Mouse (Mus musculus) ES-CJ7 (cell line): ENCODE results near the gene Srrm4.

Source experiments
- DNase-seq: peaks from one replicate; pipeline ENCODE4 v3.0.0; 2011; ENCODE audit warnings: low read depth, low spot score

Gene Srrm4

GRCm38 (mm10) chr5:116553868-116554267 lies 37.7 kb downstream of the Srrm4 start:
- peak; percentile 13 for DNase-seq

DNA sequence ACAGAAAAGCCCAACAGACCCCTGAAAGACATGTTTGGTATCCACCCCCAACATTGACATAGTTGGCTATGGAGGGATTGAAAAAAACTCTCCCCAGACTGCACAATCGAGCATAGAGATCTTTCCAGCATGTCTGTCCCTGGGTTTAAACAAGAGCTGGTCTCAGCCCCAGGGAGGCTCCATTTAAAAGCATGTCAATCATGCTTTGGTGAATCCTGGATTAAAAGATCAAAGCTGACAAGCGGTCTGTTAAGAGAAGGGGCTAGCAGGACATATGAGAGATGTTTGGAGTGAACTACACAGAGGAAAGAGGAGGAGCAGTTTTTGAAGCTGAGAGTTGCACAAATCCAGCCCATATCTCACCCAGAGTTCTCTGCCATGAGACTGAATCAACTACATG lies 38.5 kb downstream of the Srrm4 start:
- DNase-seq, result no peak

DNA sequence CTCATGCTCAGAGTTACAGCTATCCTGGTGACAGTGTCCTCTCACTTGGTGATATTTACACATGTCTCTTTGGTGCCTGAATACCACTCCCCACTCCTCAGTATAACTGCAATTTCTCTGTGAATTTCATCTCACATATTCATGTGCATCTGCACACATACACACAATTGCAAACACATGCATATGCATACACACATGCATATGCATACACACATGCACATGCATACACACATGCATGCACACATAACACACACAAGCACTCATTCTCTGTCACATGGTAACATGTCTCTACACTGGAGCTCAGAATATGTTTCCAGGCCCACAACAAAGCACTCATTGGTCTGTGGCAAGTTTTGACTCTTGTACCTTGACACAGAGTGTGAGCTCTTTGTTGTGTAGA lies 39.0 kb downstream of the Srrm4 start:
- no peak for DNase-seq

- peak; percentile 26 for DNase-seq
Observed at GRCm38 (mm10) chr5:116545746-116546145, 45.9 kb downstream of the Srrm4 start.

DNA sequence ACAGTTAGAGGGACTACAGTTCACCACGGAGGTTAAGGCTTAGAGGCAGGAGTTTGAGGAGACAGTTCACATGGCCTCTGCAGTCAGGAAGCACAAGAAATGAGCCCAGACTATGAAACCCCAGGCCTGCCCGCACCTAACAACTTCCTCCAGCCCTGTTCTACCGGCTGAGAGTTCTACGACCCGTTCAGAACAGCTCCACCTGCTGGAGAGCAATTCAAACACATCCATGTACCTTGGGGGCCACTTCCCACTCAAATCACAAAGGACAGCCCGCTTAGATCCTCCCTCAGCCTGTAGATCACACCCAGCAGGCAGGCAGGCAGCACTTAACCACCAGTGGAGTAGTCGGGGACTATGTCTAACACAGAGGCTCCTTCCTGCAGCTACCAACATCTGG lies 49.3 kb downstream of the Srrm4 start:
- peak; percentile 92 for DNase-seq

GRCm38 (mm10) chr5:116541128-116541527 lies 50.5 kb downstream of the Srrm4 start:
- peak; percentile 42 for DNase-seq

GRCm38 (mm10) chr5:116539360-116539759 lies 52.3 kb downstream of the Srrm4 start:
- DNase-seq, result no peak

DNA sequence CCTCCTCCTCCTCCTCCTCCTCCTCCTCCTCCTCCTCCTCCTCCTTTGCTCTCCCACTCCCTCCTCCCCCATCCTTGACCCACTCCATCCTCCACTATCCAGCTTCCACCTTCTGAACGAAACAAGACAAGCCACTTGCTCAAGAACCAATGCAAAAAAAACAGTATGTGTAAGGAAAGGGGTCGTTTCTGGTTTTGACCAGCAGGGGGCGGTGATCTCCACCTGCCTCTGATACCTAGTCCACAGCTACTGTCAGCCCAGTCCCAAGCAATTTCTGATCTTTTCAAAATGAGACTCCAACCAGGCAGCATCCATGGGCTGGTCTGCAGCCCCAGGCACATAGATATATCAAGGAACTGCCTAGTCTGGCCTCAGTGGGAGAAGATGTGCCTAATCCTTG lies 53.1 kb downstream of the Srrm4 start:
- peak; percentile 72 for DNase-seq

DNA sequence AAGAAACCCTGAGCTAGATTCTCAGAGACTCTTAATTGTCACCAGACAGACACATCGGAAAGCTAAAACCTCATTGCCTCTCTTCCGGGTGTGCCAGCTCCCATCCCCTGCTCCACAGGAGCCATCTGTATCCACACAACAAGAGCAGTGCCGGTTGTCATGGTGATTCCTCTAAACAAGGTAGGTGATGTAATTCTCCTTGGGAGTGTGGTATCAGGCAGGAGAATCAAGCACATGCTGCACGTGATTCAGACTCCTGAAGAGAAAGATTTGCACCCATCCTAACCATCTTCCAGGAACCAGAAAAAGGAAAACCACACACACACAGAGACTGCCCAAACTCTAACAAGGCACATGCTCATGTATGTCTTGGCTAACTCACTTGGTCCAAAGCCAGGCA lies 65.3 kb downstream of the Srrm4 start:
- DNase-seq, result peak; percentile 38

DNA sequence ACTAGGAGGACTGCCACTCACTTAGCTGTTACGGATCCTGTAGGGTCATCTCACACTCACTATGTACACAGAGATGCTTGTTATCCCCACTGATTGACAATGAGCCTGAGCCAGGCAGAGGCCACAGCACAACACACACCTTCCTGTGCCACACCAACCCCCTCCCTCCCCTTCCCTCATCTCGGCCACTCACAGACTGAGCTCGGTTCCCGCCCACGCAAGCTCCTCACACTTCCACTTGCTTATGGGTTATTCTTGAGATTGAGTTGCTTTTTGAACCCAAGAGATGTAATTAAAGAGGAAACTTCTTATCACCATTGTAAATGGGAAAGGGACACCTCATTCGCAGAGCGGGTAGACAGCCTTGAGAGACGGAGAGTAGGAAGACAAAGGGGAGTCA lies 66.3 kb downstream of the Srrm4 start:
- no peak for DNase-seq

DNA sequence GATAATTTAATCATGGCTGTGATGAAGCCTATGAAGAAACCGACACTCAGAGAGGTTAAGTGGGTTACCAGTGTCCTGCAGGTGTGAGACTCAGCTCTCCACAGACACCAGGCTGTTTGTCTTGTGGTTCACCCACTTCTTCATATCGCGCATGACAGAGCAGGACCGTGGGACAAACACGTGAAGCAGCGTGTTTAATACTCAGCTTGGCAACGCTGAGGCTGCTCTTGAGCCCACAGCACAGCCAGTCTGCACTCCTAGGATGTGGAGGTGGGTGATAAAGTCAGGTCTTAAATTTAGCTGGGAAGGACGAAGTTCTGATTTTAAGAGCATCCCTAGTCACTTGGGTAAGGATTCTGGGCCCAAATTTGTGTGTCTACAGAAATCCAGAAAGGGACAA lies 68.1 kb downstream of the Srrm4 start:
- no peak for DNase-seq

- no peak for DNase-seq
Observed at GRCm38 (mm10) chr5:116523079-116523478, 68.5 kb downstream of the Srrm4 start.

DNA sequence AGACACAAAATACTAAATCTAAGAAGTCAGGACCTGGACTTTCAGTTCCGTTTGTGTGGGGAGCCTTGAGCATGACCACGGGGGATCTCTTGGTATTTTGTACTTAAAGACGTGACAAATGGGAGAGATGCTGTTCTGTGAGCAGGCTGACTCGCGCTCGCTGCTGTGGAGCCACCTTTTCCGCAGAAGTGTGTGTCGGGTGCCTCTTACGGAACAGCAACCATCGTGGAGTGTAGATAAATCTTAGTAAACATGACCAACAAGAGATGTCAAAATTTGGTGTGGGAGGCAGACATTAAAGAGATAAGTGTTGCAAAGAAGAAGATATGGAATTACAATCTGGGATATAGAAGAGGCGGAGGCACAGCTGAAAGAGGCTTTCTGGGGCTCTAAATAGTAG lies 69.3 kb downstream of the Srrm4 start:
- no peak for DNase-seq

- peak; percentile 40 for DNase-seq
Observed at GRCm38 (mm10) chr5:116518047-116518446, 73.6 kb downstream of the Srrm4 start.

- DNase-seq, result no peak
Observed at GRCm38 (mm10) chr5:116512135-116512534, 79.5 kb downstream of the Srrm4 start.

- no peak for DNase-seq
Observed at GRCm38 (mm10) chr5:116510229-116510628, 81.4 kb downstream of the Srrm4 start.

DNA sequence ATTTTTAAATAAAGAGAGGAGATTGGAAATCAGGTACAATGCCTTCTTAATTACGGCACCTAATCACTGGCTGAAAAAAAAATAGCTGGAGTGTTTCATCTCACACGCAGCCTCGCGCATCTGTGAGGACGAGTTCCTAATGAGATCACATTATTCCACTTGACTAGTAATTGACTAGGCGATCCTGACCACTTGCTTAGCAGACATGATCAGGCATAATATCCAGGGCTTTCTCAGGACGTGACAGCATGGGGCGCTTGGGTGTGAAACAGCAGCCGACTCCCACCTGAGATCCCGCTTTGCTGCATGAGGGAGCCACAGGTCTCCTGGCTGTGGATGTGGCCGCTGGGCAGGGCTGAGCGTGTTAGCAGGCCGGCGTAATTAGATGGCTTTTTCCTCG lies 90.3 kb downstream of the Srrm4 start:
- no peak for DNase-seq

DNA sequence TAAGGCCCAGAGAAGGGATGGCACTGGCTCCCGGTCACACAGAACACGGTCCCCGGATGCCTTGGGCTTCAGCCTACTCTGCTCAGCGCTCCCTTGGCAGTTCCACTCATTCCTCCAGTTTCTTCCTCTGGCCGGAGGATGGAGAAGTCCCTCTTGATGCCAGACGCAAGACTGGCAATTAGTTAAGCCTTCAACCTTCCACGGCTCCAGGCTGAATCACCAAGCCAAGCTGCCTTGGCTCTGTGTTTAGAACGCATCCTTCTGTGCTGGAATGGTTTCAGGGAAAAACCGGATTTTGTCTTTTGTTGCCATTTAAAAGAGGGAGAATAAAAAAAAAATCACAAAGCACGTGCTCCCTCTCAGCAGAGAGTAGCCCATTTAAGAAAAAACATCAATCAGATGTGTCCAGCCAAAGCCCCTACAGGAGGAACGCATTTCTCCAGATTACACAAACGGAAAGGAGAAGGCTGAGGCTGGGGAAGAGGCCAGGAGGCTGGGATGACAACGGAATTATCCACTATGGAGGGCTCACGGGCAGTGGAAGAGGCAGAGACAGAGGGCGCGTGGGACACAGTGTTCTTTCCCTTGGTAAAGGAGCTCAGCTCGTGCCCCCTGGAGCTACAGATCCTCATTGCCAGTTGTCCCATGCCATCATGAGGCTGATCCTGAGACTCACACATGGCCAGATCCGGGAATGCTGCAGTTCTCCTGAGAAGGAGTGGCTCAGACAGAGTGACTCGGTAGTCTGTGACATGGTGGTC lies 92.6 kb downstream of the Srrm4 start:
- no peak for DNase-seq

- no peak for DNase-seq
Observed at GRCm38 (mm10) chr5:116497866-116498265, 93.8 kb downstream of the Srrm4 start.

DNA sequence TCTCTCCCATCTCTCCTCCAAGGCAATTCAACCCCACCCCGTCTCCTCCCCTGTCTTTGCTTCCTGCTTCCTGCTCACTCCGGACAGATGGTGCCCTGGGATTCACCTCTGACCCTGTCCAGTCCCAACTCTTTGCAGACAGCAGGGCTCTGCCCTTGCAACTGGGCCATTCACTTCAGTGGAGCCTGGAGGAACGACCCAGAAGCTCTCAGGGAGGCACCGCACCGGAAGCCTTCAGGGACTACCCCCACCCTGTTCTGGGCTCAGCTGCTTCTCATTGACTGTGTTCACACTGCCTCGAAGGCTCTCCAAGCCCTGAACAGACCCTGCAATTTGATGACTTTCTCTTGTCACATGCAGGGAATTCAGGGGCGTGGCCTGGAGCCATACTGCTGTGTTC lies 94.4 kb downstream of the Srrm4 start:
- DNase-seq, result peak; percentile 81

DNA sequence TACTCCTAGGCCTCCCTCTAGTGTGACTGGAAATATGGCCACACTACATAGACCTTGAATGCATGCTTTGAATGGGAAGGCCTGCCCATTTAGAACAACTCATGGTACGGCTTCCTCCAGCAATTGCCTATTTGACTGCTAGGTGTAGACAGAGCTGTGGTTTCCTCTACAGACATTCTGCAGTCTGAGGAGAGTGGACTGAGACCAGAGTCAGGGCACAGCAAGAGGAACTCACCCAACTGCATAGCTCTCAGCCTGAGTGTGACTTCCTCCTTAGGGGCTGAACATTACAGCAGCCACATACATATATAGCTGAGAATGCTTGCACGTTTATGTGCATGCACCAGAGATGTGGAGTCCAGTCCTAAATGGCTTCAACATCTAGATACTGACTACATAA lies 94.9 kb downstream of the Srrm4 start:
- no peak for DNase-seq

GRCm38 (mm10) chr5:116495466-116495865 lies 96.2 kb downstream of the Srrm4 start:
- no peak for DNase-seq

- DNase-seq, result no peak
Observed at GRCm38 (mm10) chr5:116494377-116494776, 97.2 kb downstream of the Srrm4 start.

- no peak for DNase-seq
Observed at GRCm38 (mm10) chr5:116492726-116493125, 98.9 kb downstream of the Srrm4 start.
